Mouse (Mus musculus): ENCODE measurements around the gene Arhgef18. TPM values are rescaled to one million over a fixed set of nuclear protein-coding genes. Genes with fewer than 3 reads are reported as not detected.

Arhgef18 gene
- polyA plus RNA-seq, 1 experiment = 19.8 TPM

DNA sequence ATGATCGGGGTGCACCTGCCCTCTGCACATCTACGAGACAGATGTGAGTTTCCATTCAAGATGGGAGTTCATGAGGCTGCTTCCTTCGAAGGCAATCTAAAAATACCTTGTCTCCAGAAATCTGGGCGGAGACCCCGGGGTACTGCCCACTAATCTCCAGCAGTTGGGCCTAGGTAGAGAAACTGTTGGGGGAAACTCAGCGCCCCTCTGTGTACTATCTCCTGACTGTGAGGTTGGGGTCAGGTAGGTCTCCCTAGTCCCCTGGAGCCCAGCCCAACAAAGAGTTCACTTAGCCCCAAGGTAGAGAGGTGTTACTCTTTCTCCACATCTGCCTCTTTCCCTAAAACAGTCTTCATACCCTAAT, 101.0 kb downstream of the Arhgef18 start:
- TF ChIP-seq POLR2A (IDR thresholded peaks at IDR 0.05; ENCODE audit: low read depth, low read length) = no peak
- no peak for TF ChIP-seq CTCF (IDR thresholded peaks at IDR 0.05; ENCODE audit: borderline replicate concordance, insufficient read depth, low read length)
- no peaks in the 10 kb centered on the region for H3K4me1 ChIP-seq (ENCODE audit: control insufficient read depth, insufficient read depth, low read length)
- peak overlapping the region; percentile 96 for H3K4me3 ChIP-seq (ENCODE audit: insufficient read depth, low read length)
- no peak overlapping the region for H3K27ac ChIP-seq (ENCODE audit: insufficient read depth, low read length)

DNA sequence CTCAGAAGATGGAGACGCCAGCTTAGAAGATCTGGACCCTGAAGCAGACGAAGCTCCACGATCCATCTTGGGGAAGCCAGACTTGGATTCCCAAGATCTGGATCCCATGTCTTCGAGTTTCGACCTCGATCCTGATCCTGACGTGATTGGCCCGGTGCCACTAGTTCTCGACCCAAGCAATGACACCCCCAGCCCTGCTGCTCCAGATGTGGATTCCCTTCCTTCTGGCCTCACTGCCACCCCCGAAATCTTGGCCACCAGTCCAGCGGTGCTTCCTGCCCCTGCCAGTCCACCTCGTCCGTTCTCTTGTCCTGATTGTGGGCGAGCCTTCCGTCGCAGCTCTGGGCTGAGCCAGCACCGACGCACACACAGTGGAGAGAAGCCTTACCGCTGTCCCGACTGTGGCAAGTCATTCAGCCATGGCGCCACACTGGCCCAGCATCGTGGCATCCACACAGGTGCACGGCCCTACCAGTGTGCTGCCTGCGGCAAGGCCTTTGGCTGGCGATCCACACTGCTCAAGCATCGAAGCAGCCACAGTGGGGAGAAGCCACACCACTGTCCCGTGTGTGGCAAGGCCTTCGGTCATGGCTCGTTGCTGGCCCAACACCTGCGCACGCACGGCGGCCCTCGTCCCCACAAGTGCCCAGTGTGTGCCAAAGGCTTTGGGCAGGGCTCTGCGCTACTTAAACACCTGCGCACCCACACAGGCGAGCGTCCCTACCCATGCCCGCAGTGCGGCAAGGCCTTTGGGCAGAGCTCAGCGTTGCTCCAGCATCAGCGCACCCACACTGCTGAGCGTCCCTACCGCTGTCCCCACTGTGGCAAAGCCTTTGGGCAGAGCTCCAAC, 103.0 kb downstream of the Arhgef18 start:
- Histone ChIP-seq H3K4me1 (ENCODE audit: control insufficient read depth, insufficient read depth, low read length) (no peaks in the 10 kb centered on the region), H3K27ac (ENCODE audit: insufficient read depth, low read length) (no peak overlapping the region), H3K4me3 (ENCODE audit: insufficient read depth, low read length) (no peak overlapping the region)
- TF ChIP-seq CTCF (IDR thresholded peaks at IDR 0.05; ENCODE audit: borderline replicate concordance, insufficient read depth, low read length) (no peak), POLR2A (IDR thresholded peaks at IDR 0.05; ENCODE audit: low read depth, low read length) (no peak)

DNA sequence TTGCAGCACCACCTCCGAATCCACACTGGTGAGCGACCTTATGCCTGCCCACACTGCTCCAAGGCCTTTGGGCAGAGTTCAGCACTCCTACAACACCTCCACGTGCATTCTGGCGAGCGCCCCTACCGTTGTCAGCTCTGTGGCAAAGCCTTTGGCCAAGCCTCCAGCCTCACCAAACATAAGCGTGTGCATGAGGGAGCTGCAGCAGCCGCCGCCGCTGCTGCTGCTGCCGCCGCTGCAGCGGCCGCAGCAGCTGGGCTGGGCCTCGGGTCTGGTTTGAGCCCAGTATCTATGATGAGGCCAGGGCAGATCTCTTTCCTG, 103.6 kb downstream of the Arhgef18 start:
- H3K4me3 ChIP-seq (ENCODE audit: insufficient read depth, low read length) = no peak overlapping the region
- H3K4me1 ChIP-seq (ENCODE audit: control insufficient read depth, insufficient read depth, low read length) = peaks cover 2% of the 10 kb centered on the region; the same call in 1 of the 2 replicates
- TF ChIP-seq POLR2A (IDR thresholded peaks at IDR 0.05; ENCODE audit: low read depth, low read length) (no peak), CTCF (IDR thresholded peaks at IDR 0.05; ENCODE audit: borderline replicate concordance, insufficient read depth, low read length) (no peak)
- H3K27ac ChIP-seq (ENCODE audit: insufficient read depth, low read length) = no peak overlapping the region

DNA sequence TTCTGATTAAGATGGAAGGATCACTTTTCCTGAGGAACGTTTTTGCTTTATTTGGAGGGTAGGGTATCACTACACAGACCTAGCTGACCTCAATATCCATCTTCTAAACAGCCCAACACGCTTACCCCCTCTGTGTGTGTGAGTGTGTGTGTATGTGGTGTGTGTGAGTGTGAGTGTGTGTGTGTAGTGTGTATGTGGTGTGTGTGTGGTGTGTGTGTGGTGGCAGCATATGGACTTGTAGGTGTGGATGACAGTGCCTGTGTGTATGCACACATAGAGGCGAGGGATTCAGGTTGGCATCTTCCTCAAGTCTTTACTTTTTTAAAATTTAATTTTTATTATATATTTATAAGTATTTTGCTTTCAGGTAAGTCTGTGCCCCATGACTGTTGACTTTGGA, 105.8 kb downstream of the Arhgef18 start:
- Histone ChIP-seq H3K4me3 (ENCODE audit: insufficient read depth, low read length) (no peak overlapping the region), H3K27ac (ENCODE audit: insufficient read depth, low read length) (no peak overlapping the region), H3K4me1 (ENCODE audit: control insufficient read depth, insufficient read depth, low read length) (peaks cover 7% of the 10 kb centered on the region)
- TF ChIP-seq CTCF (IDR thresholded peaks at IDR 0.05; ENCODE audit: borderline replicate concordance, insufficient read depth, low read length) (no peak), POLR2A (IDR thresholded peaks at IDR 0.05; ENCODE audit: low read depth, low read length) (peak; percentile 56)

- TF ChIP-seq CTCF (IDR thresholded peaks at IDR 0.05; ENCODE audit: borderline replicate concordance, insufficient read depth, low read length) (no peak), POLR2A (IDR thresholded peaks at IDR 0.05; ENCODE audit: low read depth, low read length) (no peak)
- H3K27ac ChIP-seq (ENCODE audit: insufficient read depth, low read length) = peak overlapping the region; percentile 82
- H3K4me1 ChIP-seq (ENCODE audit: control insufficient read depth, insufficient read depth, low read length) = peaks cover 7% of the 10 kb centered on the region
- H3K4me3 ChIP-seq (ENCODE audit: insufficient read depth, low read length) = peak overlapping the region; percentile 72
Observed at GRCm38 (mm10) chr8:3499751-3500150, 106.9 kb downstream of the Arhgef18 start.

DNA sequence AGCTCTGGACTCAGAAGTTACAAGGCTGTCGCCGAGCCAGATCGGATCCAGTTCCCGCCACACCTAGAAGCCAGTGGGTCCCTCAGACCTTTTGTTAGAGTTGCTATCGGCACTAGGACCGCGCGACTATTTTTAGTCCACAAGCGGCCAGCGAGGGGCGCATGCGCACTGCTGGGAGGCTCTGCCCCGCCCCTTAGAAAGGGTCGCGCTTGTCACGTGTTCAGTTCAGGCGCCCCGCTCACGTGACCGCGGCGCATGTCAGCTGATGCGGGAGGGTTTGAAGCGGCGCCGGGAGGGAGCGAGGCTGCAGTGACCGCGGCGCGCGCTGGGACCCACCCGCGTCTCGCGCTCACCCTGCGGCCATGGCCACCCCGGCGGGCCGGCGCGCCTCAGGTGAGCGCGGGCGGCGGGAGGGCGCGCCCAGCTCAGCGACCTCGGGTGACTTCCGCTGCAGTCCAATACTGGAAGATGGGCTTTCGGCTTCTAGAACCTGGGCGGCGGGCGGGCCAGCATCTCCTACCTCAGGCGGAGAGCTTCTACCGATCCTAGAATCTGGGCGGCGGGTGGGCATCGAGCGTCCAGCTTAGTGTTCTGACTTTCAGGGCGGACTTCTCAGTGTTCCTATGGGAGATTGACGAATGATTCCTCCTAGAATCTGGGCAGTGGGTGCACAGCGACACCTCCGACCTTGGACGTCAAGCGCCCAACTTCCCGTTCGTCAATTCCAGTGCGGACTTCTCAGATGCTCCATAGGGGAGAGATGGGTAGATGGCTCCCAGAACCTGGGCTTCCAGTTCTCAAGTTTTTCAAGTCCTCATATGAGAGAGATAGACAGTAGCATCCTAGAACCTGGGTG, 107.7 kb downstream of the Arhgef18 start, which contains the start of gene Mcoln1:
Gene Mcoln1, plus strand, starts transcription at position 223 of the 856 bp plus-strand sequence.
- TF ChIP-seq POLR2A (IDR thresholded peaks at IDR 0.05; ENCODE audit: low read depth, low read length) (peak; percentile 90), CTCF (IDR thresholded peaks at IDR 0.05; ENCODE audit: borderline replicate concordance, insufficient read depth, low read length) (peak; percentile 24; the same call in 1 of the 2 replicates)
- Histone ChIP-seq H3K4me1 (ENCODE audit: control insufficient read depth, insufficient read depth, low read length) (peaks cover 7% of the 10 kb centered on the region), H3K27ac (ENCODE audit: insufficient read depth, low read length) (peak within 1 kb of the TSS; percentile 82), H3K4me3 (ENCODE audit: insufficient read depth, low read length) (peak within 1 kb of the TSS; percentile 80)

GRCm38 (mm10) chr8:3502217-3502616, 109.4 kb downstream of the Arhgef18 start:
- Histone ChIP-seq H3K4me1 (ENCODE audit: control insufficient read depth, insufficient read depth, low read length) (peaks cover 7% of the 10 kb centered on the region), H3K27ac (ENCODE audit: insufficient read depth, low read length) (no peak overlapping the region), H3K4me3 (ENCODE audit: insufficient read depth, low read length) (no peak overlapping the region)
- TF ChIP-seq CTCF (IDR thresholded peaks at IDR 0.05; ENCODE audit: borderline replicate concordance, insufficient read depth, low read length) (no peak), POLR2A (IDR thresholded peaks at IDR 0.05; ENCODE audit: low read depth, low read length) (no peak)

Other genes with a start within 250 kb of the Arhgef18 start
- 30.6 and 31.2 TPM in 2 replicates for gene Insr, start 113.4 kb upstream of the Arhgef18 start, polyA plus RNA-seq (2011; ENCODE audit: insufficient read length, low read depth, missing spikeins)
- gene A430078G23Rik, start 39.6 kb upstream of the Arhgef18 start, polyA plus RNA-seq (2011; ENCODE audit: insufficient read length, low read depth, missing spikeins) = not detected in 2 replicates
- gene Pex11g, start 74.7 kb downstream of the Arhgef18 start, polyA plus RNA-seq (2011; ENCODE audit: insufficient read length, low read depth, missing spikeins) = 3.8 and 5.9 TPM in 2 replicates
- not detected in 2 replicates for gene Tex45, start 77.9 kb downstream of the Arhgef18 start, polyA plus RNA-seq (2011; ENCODE audit: insufficient read length, low read depth, missing spikeins)
- gene Zfp358, start 100.1 kb downstream of the Arhgef18 start, polyA plus RNA-seq (2011; ENCODE audit: insufficient read length, low read depth, missing spikeins) = 27.2 and 28.5 TPM in 2 replicates
- 48.1 and 58.9 TPM in 2 replicates for gene Mcoln1, start 107.5 kb downstream of the Arhgef18 start, polyA plus RNA-seq (2011; ENCODE audit: insufficient read length, low read depth, missing spikeins)
- gene Pnpla6, start 122.4 kb downstream of the Arhgef18 start, polyA plus RNA-seq (2011; ENCODE audit: insufficient read length, low read depth, missing spikeins) = 16.5 and 28.0 TPM in 2 replicates
- gene C330021F23Rik, start 175.0 kb downstream of the Arhgef18 start, polyA plus RNA-seq (2011; ENCODE audit: insufficient read length, low read depth, missing spikeins) = not detected in 2 replicates
- gene Camsap3, start 194.3 kb downstream of the Arhgef18 start, polyA plus RNA-seq (2011; ENCODE audit: insufficient read length, low read depth, missing spikeins) = not detected in 2 replicates
- gene Xab2, start 228.3 kb downstream of the Arhgef18 start, polyA plus RNA-seq (2011; ENCODE audit: insufficient read length, low read depth, missing spikeins) = 21.7 and 25.0 TPM in 2 replicates
- gene Pet100, start 228.5 kb downstream of the Arhgef18 start, polyA plus RNA-seq (2011; ENCODE audit: insufficient read length, low read depth, missing spikeins) = 73.1 and 80.7 TPM in 2 replicates
- not detected in 2 replicates for gene Pcp2, start 232.5 kb downstream of the Arhgef18 start, polyA plus RNA-seq (2011; ENCODE audit: insufficient read length, low read depth, missing spikeins)
- gene Stxbp2, start 237.9 kb downstream of the Arhgef18 start, polyA plus RNA-seq (2011; ENCODE audit: insufficient read length, low read depth, missing spikeins) = 29.7 and 34.7 TPM in 2 replicates

All from embryonic fibroblast, embryonic 13.5 days (primary cell).